Mouse (Mus musculus) limb, embryonic 13.5 days (tissue): ENCODE results near the gene Zcchc7. TPM values are rescaled to one million over a fixed set of nuclear protein-coding genes. Genes with fewer than 3 reads are reported as not detected.
"Not testable (repeated sequence)": the region's sequence is repeated elsewhere in the genome, so short reads cannot be mapped to it uniquely, and the experiment has no call there.

Experiments used
- ATAC-seq: fragments of 200-750 bp; cut with Nextera tagmentation; 2 replicates; pipeline ENCODE4 v1.8.0; 2017; ENCODE audit warnings: low read depth, moderate number of reproducible peaks, moderate TSS enrichment; ENCODE audit not compliant: low FRiP score
- H3K27ac ChIP-seq: fragments of 300-500 bp; sonication (generic); 2 replicates; pipeline ENCODE4 v1.5.1; 2015; ENCODE audit warnings: inconsistent platforms, mild to moderate bottlenecking, moderate library complexity
- H3K27me3 ChIP-seq: fragments of 300-500 bp; sonication (generic); 2 replicates; pipeline ENCODE4 v1.6.1; 2015; ENCODE audit warnings: mild to moderate bottlenecking, inconsistent platforms
- H3K36me3 ChIP-seq: fragments of 300-500 bp; sonication (generic); 2 replicates; pipeline ENCODE4 v1.6.1; 2015; ENCODE audit warnings: inconsistent platforms, mild to moderate bottlenecking, moderate library complexity
- H3K4me1 ChIP-seq: fragments of 300-500 bp; sonication (generic); 2 replicates; pipeline ENCODE4 v1.6.1; 2015; ENCODE audit warnings: inconsistent platforms
- H3K4me2 ChIP-seq: fragments of 300-500 bp; sonication (generic); replicated peaks from 2 replicates; pipeline ENCODE4 v1.6.1; 2015; ENCODE audit warnings: inconsistent platforms, mild to moderate bottlenecking, moderate library complexity
- H3K4me3 ChIP-seq: fragments of 300-500 bp; sonication (generic); 2 replicates; pipeline ENCODE4 v1.5.1; 2015; ENCODE audit warnings: moderate library complexity, mild to moderate bottlenecking, inconsistent platforms
- H3K9ac ChIP-seq: fragments of 300-500 bp; sonication (generic); 2 replicates; pipeline ENCODE4 v1.6.1; 2015; ENCODE audit warnings: mild to moderate bottlenecking, inconsistent platforms
- H3K9me3 ChIP-seq: fragments of 300-500 bp; sonication (generic); 2 replicates; pipeline ENCODE4 v1.6.1; 2016; ENCODE audit warnings: inconsistent platforms
- WGBS: fragments of 180-500 bp; shearing (Covaris S2); methylation state at CpG from one replicate; pipeline ENCODE4 v1.1.7; 2015; 5-methylcytosine and 5-hydroxymethylcytosine counted together
- polyA plus RNA-seq: library from polyadenylated mRNA; unstranded; fragments of >200 nt; fragmentation: Nextera tagmentation; extraction: Ambion mirVana; gene quantifications from 2 replicates; pipeline ENCODE4 v1.2.1, GENCODE M21; 2015

Zcchc7 gene
- polyA plus RNA-seq, 1 experiment from 2014 or later = 41.5 TPM

GRCm38 (mm10) chr4:44713554-44714051 is 42.1 kb upstream of the Zcchc7 start:
- no peak for ATAC-seq
- peak overlapping the region; percentile 5; the same call in 1 of the 2 replicates for H3K4me3 ChIP-seq
- H3K9me3 ChIP-seq = no peaks in the 10 kb centered on the region
- H3K4me2 ChIP-seq = peak overlapping the region; percentile 35; the same call in 1 of the 2 replicates
- no peak overlapping the region for H3K9ac ChIP-seq
- H3K36me3 ChIP-seq = no peaks in the 10 kb centered on the region
- H3K27ac ChIP-seq = no peak overlapping the region
- WGBS = under 1% methylated on average over 19 of the region's 19 CpGs
- H3K4me1 ChIP-seq = peaks cover 20% of the 10 kb centered on the region
- peaks cover 94% of the 10 kb centered on the region for H3K27me3 ChIP-seq

GRCm38 (mm10) chr4:44714111-44714621 is 41.5 kb upstream of the Zcchc7 start:
- Histone ChIP-seq H3K4me3 (no peak overlapping the region), H3K36me3 (no peaks in the 10 kb centered on the region), H3K9ac (no peak overlapping the region), H3K27ac (no peak overlapping the region), H3K9me3 (no peaks in the 10 kb centered on the region), H3K4me2 (no peak overlapping the region), H3K4me1 (peaks cover 20% of the 10 kb centered on the region), H3K27me3 (peaks cover 92% of the 10 kb centered on the region)
- no peak; the same call in 1 of the 2 replicates for ATAC-seq
- under 1% methylated on average over 27 of the region's 27 CpGs for WGBS

DNA sequence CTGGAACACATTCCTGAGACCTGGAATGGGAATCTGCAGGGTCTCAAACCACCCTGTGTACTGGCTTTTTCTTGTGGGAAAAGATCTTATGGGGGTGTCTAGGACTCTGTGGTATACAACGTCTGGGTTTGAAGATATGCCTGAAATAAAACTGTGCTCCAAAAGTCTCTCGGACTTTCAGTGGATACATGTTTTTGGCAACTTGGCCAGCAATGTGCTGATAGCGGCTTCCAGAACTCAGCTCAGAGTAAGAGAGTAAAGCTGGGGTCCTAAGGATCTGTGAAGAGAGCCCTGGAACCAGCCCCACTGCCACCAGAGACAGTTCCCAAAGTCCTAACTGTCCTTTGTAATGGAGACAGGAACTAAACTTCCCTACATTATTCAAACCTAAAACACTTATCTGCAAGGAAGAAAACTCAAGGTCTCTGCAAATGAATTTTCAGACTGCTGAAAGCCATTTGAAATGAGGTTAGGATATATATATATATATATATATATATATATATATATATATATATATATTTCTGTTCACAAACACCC is 40.0 kb upstream of the Zcchc7 start:
- ATAC-seq = no peak
- WGBS = 5% methylated on average over 3 of the region's 3 CpGs
- Histone ChIP-seq H3K36me3 (no peaks in the 10 kb centered on the region), H3K4me1 (peaks cover 20% of the 10 kb centered on the region), H3K4me3 (no peak overlapping the region), H3K27ac (no peak overlapping the region), H3K4me2 (no peak overlapping the region), H3K9me3 (no peaks in the 10 kb centered on the region), H3K9ac (no peak overlapping the region), H3K27me3 (peaks cover 93% of the 10 kb centered on the region)

GRCm38 (mm10) chr4:44716391-44716790 is 39.3 kb upstream of the Zcchc7 start:
- WGBS = 5% methylated on average over 10 of the region's 10 CpGs
- no peak overlapping the region for H3K4me3 ChIP-seq
- no peak overlapping the region for H3K4me2 ChIP-seq
- peaks cover 92% of the 10 kb centered on the region for H3K27me3 ChIP-seq
- H3K4me1 ChIP-seq = peaks cover 20% of the 10 kb centered on the region
- no peak overlapping the region for H3K9ac ChIP-seq
- H3K36me3 ChIP-seq = no peaks in the 10 kb centered on the region
- no peak for ATAC-seq
- no peaks in the 10 kb centered on the region for H3K9me3 ChIP-seq
- no peak overlapping the region for H3K27ac ChIP-seq

DNA sequence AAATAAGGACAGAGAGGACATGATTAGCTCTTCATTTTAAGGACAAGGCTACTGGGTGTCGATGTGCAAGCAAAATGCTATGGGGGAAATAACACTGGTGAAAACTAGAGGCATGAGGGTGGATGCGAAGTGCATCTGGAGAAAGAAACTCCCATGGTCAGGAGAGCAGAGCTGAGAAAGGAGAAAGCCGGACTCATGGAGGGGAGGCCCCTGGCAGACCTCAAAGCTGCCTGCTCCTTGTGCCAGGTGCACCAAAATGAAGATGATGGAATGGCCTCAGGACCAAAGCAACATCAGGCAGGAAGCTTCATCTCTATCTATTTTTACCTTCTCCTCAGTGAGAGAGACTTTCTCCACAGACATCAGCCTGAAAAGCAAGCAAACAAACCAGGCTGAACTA is 38.0 kb upstream of the Zcchc7 start:
- H3K27me3 ChIP-seq = peaks cover 81% of the 10 kb centered on the region
- H3K4me2 ChIP-seq = no peak overlapping the region
- H3K9ac ChIP-seq = no peak overlapping the region
- no peaks in the 10 kb centered on the region for H3K36me3 ChIP-seq
- WGBS = 78% methylated on average over 3 of the region's 3 CpGs
- H3K4me3 ChIP-seq = no peak overlapping the region
- no peak for ATAC-seq
- H3K9me3 ChIP-seq = no peaks in the 10 kb centered on the region
- peaks cover 13% of the 10 kb centered on the region; the same call in 1 of the 2 replicates for H3K4me1 ChIP-seq
- no peak overlapping the region for H3K27ac ChIP-seq

- 90% methylated on average over 7 of the region's 8 CpGs for WGBS
- no peak for ATAC-seq
- peaks cover 62% of the 10 kb centered on the region for H3K27me3 ChIP-seq
Measured at GRCm38 (mm10) chr4:44720046-44720445, 35.6 kb upstream of the Zcchc7 start.

GRCm38 (mm10) chr4:44721237-44721636 is 34.4 kb upstream of the Zcchc7 start:
- H3K27me3 ChIP-seq = peaks cover 54% of the 10 kb centered on the region

More at GRCm38 (mm10) chr4:44720046-44720445, 35.6 kb upstream of the Zcchc7 start:
- H3K9me3 ChIP-seq = no peaks in the 10 kb centered on the region
- H3K4me1 ChIP-seq = no peaks in the 10 kb centered on the region
- H3K4me3 ChIP-seq = no peak overlapping the region
- H3K36me3 ChIP-seq = no peaks in the 10 kb centered on the region
- no peak overlapping the region for H3K27ac ChIP-seq
- H3K9ac ChIP-seq = no peak overlapping the region
- no peak overlapping the region for H3K4me2 ChIP-seq

DNA sequence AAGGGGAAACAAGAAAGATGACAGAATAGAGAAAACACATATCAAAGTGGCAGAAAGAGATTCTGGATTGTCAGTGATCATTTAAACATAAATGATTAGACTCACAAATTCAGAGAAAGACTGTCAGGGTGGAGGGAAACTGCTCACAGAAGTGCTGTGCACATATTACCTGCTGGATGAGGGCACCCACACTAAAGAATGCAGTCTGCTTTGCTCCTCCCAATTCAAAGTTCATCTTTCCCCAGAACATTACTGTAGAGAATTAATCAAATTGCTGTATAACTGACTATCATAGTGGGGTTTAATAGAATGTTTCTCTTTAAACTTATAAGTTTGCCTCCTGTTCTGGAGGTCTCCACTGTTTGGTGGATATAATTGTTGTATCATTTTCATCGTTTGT is 15.2 kb upstream of the Zcchc7 start:
- Histone ChIP-seq H3K27ac (no peak overlapping the region), H3K9ac (no peak overlapping the region), H3K36me3 (no peaks in the 10 kb centered on the region), H3K9me3 (peaks cover 8% of the 10 kb centered on the region; the same call in 1 of the 2 replicates), H3K27me3 (no peaks in the 10 kb centered on the region), H3K4me1 (no peaks in the 10 kb centered on the region), H3K4me2 (no peak overlapping the region), H3K4me3 (no peak overlapping the region)
- no peak for ATAC-seq
- 71% methylated on average over 1 of the region's 1 CpGs for WGBS

More at GRCm38 (mm10) chr4:44721237-44721636, 34.4 kb upstream of the Zcchc7 start:
- H3K4me1 ChIP-seq = no peaks in the 10 kb centered on the region
- 79% methylated on average over 4 of the region's 4 CpGs for WGBS
- H3K4me2 ChIP-seq = no peak overlapping the region
- no peak overlapping the region for H3K4me3 ChIP-seq
- H3K27ac ChIP-seq = no peak overlapping the region
- H3K9ac ChIP-seq = no peak overlapping the region
- no peaks in the 10 kb centered on the region for H3K9me3 ChIP-seq
- ATAC-seq = no peak
- no peaks in the 10 kb centered on the region for H3K36me3 ChIP-seq

DNA sequence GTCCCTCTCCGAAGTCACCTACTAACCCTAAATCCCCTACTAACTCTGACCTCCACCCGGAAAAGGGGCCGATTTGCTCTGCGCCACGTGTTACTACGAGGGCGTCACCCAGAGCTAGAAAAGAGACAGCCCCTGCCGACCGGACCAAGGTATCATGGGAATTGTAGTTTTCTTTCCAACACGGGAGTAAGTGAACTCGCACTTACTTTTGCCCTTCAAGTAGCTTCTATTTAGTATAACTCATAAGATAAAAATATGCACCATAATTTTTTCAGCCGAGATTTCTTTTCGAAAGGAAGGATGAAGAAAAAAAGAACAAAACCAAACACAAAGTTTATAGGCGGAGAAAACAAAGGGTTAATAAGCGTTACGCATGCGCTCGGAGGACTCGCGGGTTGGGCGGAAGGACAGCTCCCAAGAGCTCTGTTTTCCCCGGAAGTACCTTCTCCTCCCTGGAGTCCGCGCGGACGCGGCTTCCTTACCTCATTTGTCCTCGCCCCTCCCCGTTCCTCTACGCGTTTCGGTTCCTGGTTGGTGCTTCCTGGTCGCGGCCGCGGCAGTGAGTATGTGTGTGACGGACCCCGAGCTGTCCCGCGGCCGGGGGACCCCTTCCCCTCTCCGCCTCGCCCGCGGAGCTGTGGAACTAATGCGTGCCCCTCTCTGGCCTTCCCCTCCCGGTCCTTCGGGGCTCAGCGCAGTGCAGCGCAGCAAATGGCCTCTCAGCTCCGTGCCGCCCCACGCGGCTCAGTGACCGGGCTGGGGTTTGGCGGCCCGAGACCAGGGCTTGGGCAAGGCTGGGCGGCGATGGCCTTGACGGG is 666 bp downstream of the Zcchc7 start:
- Histone ChIP-seq H3K9ac (peak overlapping the region; percentile 91), H3K4me2 (peak overlapping the region; percentile 69), H3K4me1 (peaks cover 11% of the 10 kb centered on the region), H3K27me3 (no peaks in the 10 kb centered on the region), H3K9me3 (no peaks in the 10 kb centered on the region), H3K4me3 (peak overlapping the region; percentile 86), H3K27ac (peak overlapping the region; percentile 88), H3K36me3 (no peaks in the 10 kb centered on the region)
- under 1% methylated on average over 60 of the region's 60 CpGs for WGBS
- ATAC-seq = peak; percentile 97

- WGBS = 7% methylated on average over 10 of the region's 10 CpGs
- not testable (repeated sequence) for H3K27me3 ChIP-seq, H3K36me3 ChIP-seq, H3K9me3 ChIP-seq, ATAC-seq
- peak overlapping the region; percentile 91 for H3K9ac ChIP-seq
- peak overlapping the region; percentile 88; the same call in 1 of the 2 replicates for H3K27ac ChIP-seq
- peak overlapping the region; percentile 86 for H3K4me3 ChIP-seq
- H3K4me2 ChIP-seq = peak overlapping the region; percentile 69
- H3K4me1 ChIP-seq = peaks cover 11% of the 10 kb centered on the region
Measured at GRCm38 (mm10) chr4:44757131-44757530, 1.5 kb downstream of the Zcchc7 start.

- Histone ChIP-seq H3K4me3 (no peak overlapping the region), H3K4me2 (no peak overlapping the region), H3K9me3 (no peaks in the 10 kb centered on the region), H3K36me3 (peaks cover 8% of the 10 kb centered on the region), H3K9ac (no peak overlapping the region), H3K4me1 (peaks cover 3% of the 10 kb centered on the region), H3K27ac (no peak overlapping the region), H3K27me3 (no peaks in the 10 kb centered on the region)
- WGBS = 87% methylated on average over 3 of the region's 3 CpGs
- no peak for ATAC-seq
Measured at GRCm38 (mm10) chr4:44774890-44775289, 19.2 kb downstream of the Zcchc7 start.

DNA sequence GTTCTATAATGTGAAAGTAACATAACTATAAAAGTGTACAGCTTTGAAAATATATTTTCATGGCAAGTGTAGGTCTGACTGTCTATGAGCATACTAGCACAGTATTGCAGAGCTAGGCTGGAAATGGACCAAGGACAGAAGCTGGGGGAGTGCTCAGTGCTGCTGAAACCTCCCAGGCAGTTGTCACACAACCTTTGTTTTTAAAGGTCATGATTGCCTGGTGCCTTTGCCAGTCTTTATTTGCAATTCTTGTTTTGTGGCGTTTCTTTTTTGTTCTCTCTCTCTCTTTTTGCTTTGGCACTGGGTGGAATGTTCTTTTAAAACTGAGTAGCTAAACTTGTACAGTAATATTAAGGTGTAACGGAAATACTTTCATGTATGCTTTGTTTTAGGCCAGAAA is 21.0 kb downstream of the Zcchc7 start:
- WGBS = 67% methylated on average over 2 of the region's 2 CpGs
- no peak overlapping the region for H3K27ac ChIP-seq
- H3K27me3 ChIP-seq = no peaks in the 10 kb centered on the region
- ATAC-seq = no peak
- H3K9me3 ChIP-seq = no peaks in the 10 kb centered on the region
- H3K36me3 ChIP-seq = no peaks in the 10 kb centered on the region
- no peak overlapping the region for H3K4me2 ChIP-seq
- H3K4me1 ChIP-seq = peaks cover 3% of the 10 kb centered on the region
- H3K9ac ChIP-seq = no peak overlapping the region
- H3K4me3 ChIP-seq = no peak overlapping the region
